ENCODE assay signal across 24 mouse cellular contexts in genomic region chr4:123934306-123934705, GRCm38 (mm10). TPM values are rescaled to one million over a fixed set of nuclear protein-coding genes. Genes with fewer than 3 reads are reported as not detected.
DNase-seq lines count a peak whose midpoint lies in the region; TF ChIP-seq lines count a peak whose summit lies in the region.
"Had no signal": no experiment of that assay in that cellular context is flagged by ENCODE, and none has a peak within 500 bp of the region (broad histone marks: within the 10 kb centered on the region; RNA-seq: fewer than 3 reads in every experiment).

No protein-coding gene starts in this region.

- no peaks in the 10 kb centered on the region for H3K27me3 ChIP-seq in cerebellum, adult 2 months (ENCODE audit: control insufficient read depth, insufficient read depth, low read length)
- H3K27me3 ChIP-seq: CH12.LX; embryonic facial prominence, embryonic 13.5 days; midbrain, embryonic 15.5 days; stomach, embryonic 15.5 days had no signal

- no peak overlapping the region for H3K4me3 ChIP-seq in cerebellum, adult 2 months (replicated peaks; ENCODE audit: insufficient read depth, low read depth, low read length)
- H3K4me3 ChIP-seq: embryonic facial prominence, embryonic 13.5 days; limb, embryonic 10.5 days; midbrain, embryonic 15.5 days; myocyte; stomach, embryonic 15.5 days had no signal

- no peak for TF ChIP-seq POLR2A in cerebellum, adult 2 months (IDR thresholded peaks at IDR 0.05; ENCODE audit: borderline replicate concordance, insufficient read depth, low read length)

- H3K4me1 ChIP-seq in cerebellum, adult 2 months (ENCODE audit: control insufficient read depth, insufficient read depth, low read length): peaks cover 11% of the 10 kb centered on the region
- H3K4me1 ChIP-seq: embryonic facial prominence, embryonic 13.5 days; limb, embryonic 10.5 days; midbrain, embryonic 15.5 days; stomach, embryonic 15.5 days had no signal

- peak; percentile 25 to 69 for DNase-seq in cerebellum, adult 2 months
- no peak for DNase-seq in cerebellum, postnatal 4 days (ENCODE audit: low spot score in 2 of 2)
- DNase-seq in layer of hippocampus, adult 11-12 months (ENCODE audit: low spot score): peak; percentile 26
- DNase-seq in layer of hippocampus, adult 9-10 months (ENCODE audit: low spot score): no peak
- DNase-seq in cerebellum, adult 9-11 months: peak; percentile 59
- DNase-seq in ovary, postnatal 10 days (ENCODE audit: low spot score): no peak
- no peak for DNase-seq in right cerebral cortex, postnatal 10 days (ENCODE audit: low spot score in 2 of 2)
- DNase-seq: adrenal gland, postnatal 25 days; gastrocnemius, postnatal 14 days; kidney, adult 8-10 months; kidney, postnatal 14 days; lung, adult 2 months; thymus, adult 18-20 months; thymus, postnatal 4 days had no signal

- no peak for TF ChIP-seq CTCF in cerebellum, adult 2 months (IDR thresholded peaks at IDR 0.05; ENCODE audit: borderline replicate concordance, insufficient read depth, low read depth, low read length)

- WGBS in cerebellum, adult 2 months: 28% methylated on average over 4 of the region's 4 CpGs

- no peak overlapping the region for H3K27ac ChIP-seq in cerebellum, adult 2 months (ENCODE audit: insufficient read depth, low read length)
- H3K27ac ChIP-seq: embryonic facial prominence, embryonic 13.5 days; limb, embryonic 10.5 days; midbrain, embryonic 15.5 days; stomach, embryonic 15.5 days had no signal

RNA-seq across cellular contexts. Expression of gene 4930535I16Rik, which starts 16.5 kb away (rescaled TPM):
- polyA plus RNA-seq in cerebellum, adult 2 months (2012; rRNA removed): not detected in 2 replicates
- polyA plus RNA-seq: embryonic facial prominence, embryonic 13.5 days; frontal cortex, adult 2 months; heart, embryonic 16.5 days; hindbrain, embryonic 11.5 days; limb, embryonic 10.5 days; lung, adult 2 months; midbrain, embryonic 15.5 days; myocyte; neural tube, embryonic 14.5 days; stomach, embryonic 15.5 days had no signal

RNA-seq across cellular contexts. Expression of gene Rragc, which starts 17.1 kb away (rescaled TPM):
- 80.4 and 83.9 TPM in 2 replicates for polyA plus RNA-seq in cerebellum, adult 2 months (2012; rRNA removed)

RNA-seq across cellular contexts. Expression of gene Mycbp, which starts 29.7 kb away (rescaled TPM):
- polyA plus RNA-seq in cerebellum, adult 2 months (2012; rRNA removed): 14.9 and 23.3 TPM in 2 replicates

Comparison
In these comparisons a context has a peak if more than half of its experiments do, and no peak if none do; other contexts are left out.
1. DNase-seq: peak in cerebellum, adult 2 months (2 of 2), layer of hippocampus, adult 11-12 months (single experiment) and cerebellum, adult 9-11 months (single experiment); none in cerebellum, postnatal 4 days (0 of 2), layer of hippocampus, adult 9-10 months (single experiment), ovary, postnatal 10 days (single experiment) and right cerebral cortex, postnatal 10 days (0 of 2).